16 mouse cellular contexts compared by ENCODE assay signal in genomic region chr1:76676836-76677235, GRCm38 (mm10).
"Had no signal": no experiment of that assay in that cellular context is flagged by ENCODE, and none has a peak within 500 bp of the region (broad histone marks: within the 10 kb centered on the region; RNA-seq: fewer than 3 reads in every experiment).

No protein-coding gene starts in this region.

- H3K4me3 ChIP-seq: kidney, embryonic 15.5 days; limb, embryonic 15.5 days; liver, embryonic 12.5 days; midbrain, embryonic 10.5 days; myocyte; neural tube, embryonic 15.5 days had no signal

- ATAC-seq: liver, embryonic 12.5 days had no signal

- H3K36me3 ChIP-seq: kidney, embryonic 15.5 days; limb, embryonic 15.5 days; liver, embryonic 12.5 days; midbrain, embryonic 10.5 days; neural tube, embryonic 15.5 days had no signal

- H3K27ac ChIP-seq: kidney, embryonic 15.5 days; limb, embryonic 15.5 days; liver, embryonic 12.5 days; midbrain, embryonic 10.5 days; neural tube, embryonic 15.5 days had no signal

- H3K4me1 ChIP-seq: kidney, embryonic 15.5 days; limb, embryonic 15.5 days; liver, embryonic 12.5 days; midbrain, embryonic 10.5 days; neural tube, embryonic 15.5 days had no signal

- H3K4me2 ChIP-seq: kidney, embryonic 15.5 days; limb, embryonic 15.5 days; liver, embryonic 12.5 days; lung, embryonic 14.5 days; neural tube, embryonic 15.5 days had no signal

- H3K9ac ChIP-seq: kidney, embryonic 15.5 days; limb, embryonic 15.5 days; liver, embryonic 12.5 days; lung, embryonic 14.5 days; neural tube, embryonic 15.5 days had no signal

- H3K27me3 ChIP-seq: kidney, embryonic 15.5 days; limb, embryonic 15.5 days; liver, embryonic 12.5 days; neural tube, embryonic 15.5 days had no signal

- DNase-seq: kidney, postnatal 25 days; layer of hippocampus, adult 9-11 months; layer of hippocampus, postnatal 36 days; lung, embryonic 14.5 days; lung, postnatal 10 days; lung, postnatal 4 days; midbrain, embryonic 14.5 days; right cerebral cortex, adult 18-20 months; thymus, adult 18-20 months; thymus, postnatal 36 days had no signal

- H3K9me3 ChIP-seq: kidney, embryonic 15.5 days; limb, embryonic 15.5 days; liver, embryonic 12.5 days; midbrain, embryonic 10.5 days; neural tube, embryonic 15.5 days had no signal
